Mouse (Mus musculus): Measurements from ENCODE around the gene Dnah1.

DNA sequence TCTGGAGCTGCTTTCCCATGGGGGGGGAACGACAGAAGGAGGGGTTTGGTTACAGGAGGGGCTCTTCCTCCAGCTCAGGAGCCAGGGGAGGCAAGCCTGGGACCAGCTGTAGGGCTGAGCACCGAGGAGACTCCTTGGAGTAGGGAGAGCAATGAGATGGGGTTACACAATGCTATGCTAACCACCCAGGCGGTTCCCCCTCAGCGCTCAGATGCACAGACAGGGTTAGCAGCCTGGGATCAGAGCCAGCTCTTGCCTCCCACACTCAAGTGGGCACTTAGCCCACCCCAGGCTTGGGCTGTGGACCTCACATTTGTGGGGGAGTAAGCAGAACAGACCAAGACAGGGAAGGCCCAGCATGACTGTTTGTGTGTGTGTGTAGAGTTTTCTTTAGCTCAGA is 96.7 kb downstream of the Dnah1 start:
- TF ChIP-seq CTCF (IDR thresholded peaks at IDR 0.05; ENCODE audit: control insufficient read depth, insufficient read depth, low read length), result no peak
- no peak for TF ChIP-seq POLR2A (IDR thresholded peaks at IDR 0.05; ENCODE audit: borderline replicate concordance, control insufficient read depth, low read depth, low read length)

Data from bone marrow, adult 2 months (tissue).